Mouse (Mus musculus) limb, embryonic 15.5 days (tissue): ENCODE data around the gene 2010315B03Rik. TPM values are rescaled to one million over a fixed set of nuclear protein-coding genes. Genes with fewer than 3 reads are reported as not detected.
A peak's percentile ranks its signal among the peaks of the same experiment; 100 is the strongest.
"Not testable (repeated sequence)": the region's sequence is repeated elsewhere in the genome, so short reads cannot be mapped to it uniquely, and the experiment has no call there.

Experiments
- ATAC-seq: fragments of 200-750 bp; cut with Nextera tagmentation; 2 replicates; pipeline ENCODE4 v1.8.0; 2017; ENCODE audit warnings: low read depth, moderate TSS enrichment; ENCODE audit not compliant: insufficient number of reproducible peaks, low FRiP score, low TSS enrichment
- H3K27ac ChIP-seq: fragments of 300-500 bp; sonication (generic); 2 replicates; pipeline ENCODE4 v1.5.1; 2015; ENCODE audit warnings: moderate library complexity, mild to moderate bottlenecking, inconsistent platforms
- H3K27me3 ChIP-seq: fragments of 300-500 bp; sonication (generic); 2 replicates; pipeline ENCODE4 v1.6.1; 2015; ENCODE audit warnings: inconsistent platforms
- H3K36me3 ChIP-seq: fragments of 300-500 bp; sonication (generic); 2 replicates; pipeline ENCODE4 v1.6.1; 2015; ENCODE audit warnings: inconsistent platforms
- H3K4me1 ChIP-seq: fragments of 300-500 bp; sonication (generic); 2 replicates; pipeline ENCODE4 v1.6.1; 2015; ENCODE audit warnings: inconsistent platforms
- H3K4me2 ChIP-seq: fragments of 300-500 bp; sonication (generic); 2 replicates; pipeline ENCODE4 v1.6.1; 2015; ENCODE audit warnings: mild to moderate bottlenecking, inconsistent platforms
- H3K4me3 ChIP-seq: fragments of 300-500 bp; sonication (generic); 2 replicates; pipeline ENCODE4 v1.5.1; 2015; ENCODE audit warnings: mild to moderate bottlenecking, inconsistent platforms
- H3K9ac ChIP-seq: fragments of 300-500 bp; sonication (generic); 2 replicates; pipeline ENCODE4 v1.6.1; 2015; ENCODE audit warnings: inconsistent platforms
- H3K9me3 ChIP-seq: fragments of 300-500 bp; sonication (generic); 2 replicates; pipeline ENCODE4 v1.6.1; 2016; ENCODE audit warnings: inconsistent platforms
- WGBS: fragments of 180-500 bp; shearing (Covaris S2); methylation state at CpG from one replicate; pipeline ENCODE4 v1.1.7; 2015; 5-methylcytosine and 5-hydroxymethylcytosine counted together
- polyA plus RNA-seq: library from polyadenylated mRNA; unstranded; fragments of >200 nt; fragmentation: Nextera tagmentation; extraction: Ambion mirVana; gene quantifications from 2 replicates; pipeline ENCODE4 v1.2.1, GENCODE M21; 2015

The 2010315B03Rik gene
- polyA plus RNA-seq, 1 experiment from 2014 or later: 7.9 TPM

GRCm38 (mm10) chr9:124262987-124263717 is 49.3 kb downstream of the 2010315B03Rik start:
- H3K4me2 ChIP-seq: no peak overlapping the region
- H3K9me3 ChIP-seq: no peaks in the 10 kb centered on the region
- no peaks in the 10 kb centered on the region for H3K36me3 ChIP-seq
- no peak overlapping the region for H3K4me3 ChIP-seq
- WGBS: 86% methylated on average over 4 of the region's 4 CpGs
- no peaks in the 10 kb centered on the region for H3K4me1 ChIP-seq
- no peaks in the 10 kb centered on the region for H3K27me3 ChIP-seq
- H3K27ac ChIP-seq: no peak overlapping the region
- H3K9ac ChIP-seq: no peak overlapping the region
- ATAC-seq: no peak

- H3K4me2 ChIP-seq: no peak overlapping the region
- H3K36me3 ChIP-seq: no peaks in the 10 kb centered on the region
- ATAC-seq: no peak
- no peak overlapping the region for H3K27ac ChIP-seq
- no peak overlapping the region for H3K9ac ChIP-seq
- H3K27me3 ChIP-seq: no peaks in the 10 kb centered on the region
- no peak overlapping the region for H3K4me3 ChIP-seq
- H3K4me1 ChIP-seq: no peaks in the 10 kb centered on the region
- WGBS: 75% methylated on average over 4 of the region's 4 CpGs
- peaks cover 12% of the 10 kb centered on the region for H3K9me3 ChIP-seq
Observed at GRCm38 (mm10) chr9:124258067-124258556, 54.4 kb downstream of the 2010315B03Rik start.

GRCm38 (mm10) chr9:124257200-124258066 is 55.1 kb downstream of the 2010315B03Rik start:
- no peak overlapping the region for H3K4me2 ChIP-seq
- H3K9me3 ChIP-seq: peaks cover 12% of the 10 kb centered on the region
- no peak overlapping the region for H3K4me3 ChIP-seq
- no peaks in the 10 kb centered on the region for H3K27me3 ChIP-seq
- no peaks in the 10 kb centered on the region for H3K36me3 ChIP-seq
- no peak overlapping the region for H3K27ac ChIP-seq
- WGBS: 45% methylated on average over 1 of the region's 1 CpGs
- H3K9ac ChIP-seq: no peak overlapping the region
- ATAC-seq: 0 out of 2 replicates have a peak, but pooled peaks have one; percentile 65
- H3K4me1 ChIP-seq: no peaks in the 10 kb centered on the region

GRCm38 (mm10) chr9:124256271-124257199 is 56.0 kb downstream of the 2010315B03Rik start:
- peak; percentile 67 for ATAC-seq
- not testable (repeated sequence) for H3K36me3 ChIP-seq, H3K4me2 ChIP-seq, H3K27me3 ChIP-seq, H3K9ac ChIP-seq, H3K4me3 ChIP-seq, H3K4me1 ChIP-seq, H3K27ac ChIP-seq
- 12% methylated on average over 1 of the region's 1 CpGs for WGBS
- peaks cover 12% of the 10 kb centered on the region for H3K9me3 ChIP-seq

- no peaks in the 10 kb centered on the region for H3K36me3 ChIP-seq
- H3K4me2 ChIP-seq: no peak overlapping the region
- ATAC-seq: no peak
- peaks cover 4% of the 10 kb centered on the region for H3K9me3 ChIP-seq
- no peak overlapping the region for H3K9ac ChIP-seq
- no peaks in the 10 kb centered on the region for H3K27me3 ChIP-seq
- no peak overlapping the region for H3K4me3 ChIP-seq
- H3K27ac ChIP-seq: no peak overlapping the region
- H3K4me1 ChIP-seq: no peaks in the 10 kb centered on the region
Observed at GRCm38 (mm10) chr9:124251438-124251837, 61.1 kb downstream of the 2010315B03Rik start.

Other genes starting within 250 kb of the 2010315B03Rik start
- gene Ccr2, start 210.7 kb downstream of the 2010315B03Rik start, polyA plus RNA-seq: 4.2 and 4.7 TPM in 2 replicates
- 1.2 and 1.5 TPM in 2 replicates for gene Ccr5, start 191.2 kb downstream of the 2010315B03Rik start, polyA plus RNA-seq
- 114 and 144 TPM in 2 replicates for gene Ppp2r3d, start 164.2 kb upstream of the 2010315B03Rik start, polyA plus RNA-seq
- not detected in 2 replicates for gene Gm21836, start 181.1 kb upstream of the 2010315B03Rik start, polyA plus RNA-seq